Mouse (Mus musculus) hindbrain, embryonic 11.5 days (tissue): ENCODE measurements around the gene Pde10a. TPM values are rescaled to one million over a fixed set of nuclear protein-coding genes. Genes with fewer than 3 reads are reported as not detected.

Source experiments
- ATAC-seq: fragments of 200-750 bp; cut with Nextera tagmentation; 2 replicates; pipeline ENCODE4 v1.8.0; 2017; ENCODE audit warnings: mild to moderate bottlenecking, moderate TSS enrichment, moderate library complexity; ENCODE audit not compliant: low FRiP score
- DNase-seq: peaks from one replicate; pipeline ENCODE4 v3.0.0-alpha.2; 2015; ENCODE audit warnings: low spot score
- H3K27ac ChIP-seq: fragments of 300-500 bp; sonication (generic); 2 replicates; pipeline ENCODE4 v1.5.1; 2014; ENCODE audit warnings: mild to moderate bottlenecking, low read depth, low read length
- H3K27me3 ChIP-seq: fragments of 300-500 bp; sonication (generic); 2 replicates; pipeline ENCODE4 v1.6.1; 2014; ENCODE audit warnings: mild to moderate bottlenecking, low read length, moderate library complexity, mixed read lengths; ENCODE audit not compliant: control insufficient read depth, insufficient read depth
- H3K36me3 ChIP-seq: fragments of 300-500 bp; sonication (generic); 2 replicates; pipeline ENCODE4 v1.6.1; 2014; ENCODE audit warnings: mild to moderate bottlenecking, low read length, moderate library complexity, mixed read lengths; ENCODE audit not compliant: control insufficient read depth, insufficient read depth
- H3K4me1 ChIP-seq: fragments of 300-500 bp; sonication (generic); replicated peaks from 2 replicates; pipeline ENCODE4 v1.6.1; 2014; ENCODE audit warnings: low read length, mixed read lengths; ENCODE audit not compliant: control insufficient read depth, insufficient read depth
- H3K4me2 ChIP-seq: fragments of 300-500 bp; sonication (generic); replicated peaks from 2 replicates; pipeline ENCODE4 v1.6.1; 2014; ENCODE audit warnings: mild to moderate bottlenecking, low read depth, low read length
- H3K4me3 ChIP-seq: fragments of 300-500 bp; sonication (generic); 2 replicates; pipeline ENCODE4 v1.5.1; 2014; ENCODE audit warnings: low read depth, low read length
- H3K9ac ChIP-seq: fragments of 300-500 bp; sonication (generic); 2 replicates; pipeline ENCODE4 v1.6.1; 2014; ENCODE audit warnings: low read depth, low read length
- H3K9me3 ChIP-seq: fragments of 300-500 bp; sonication (generic); 2 replicates; pipeline ENCODE4 v1.6.1; 2016; ENCODE audit warnings: low read length; ENCODE audit not compliant: control insufficient read depth
- WGBS: fragments of 180-500 bp; shearing (Covaris S2); extraction: QIAGEN DNeasy Blood & Tissue Kit; methylation state at CpG from one replicate; pipeline ENCODE4 v1.1.7; 2014; 5-methylcytosine and 5-hydroxymethylcytosine counted together
- polyA plus RNA-seq: library from polyadenylated mRNA; unstranded; fragments of >200 nt; fragmentation: Nextera tagmentation; extraction: Ambion mirVana; gene quantifications from 2 replicates; pipeline ENCODE4 v1.2.1, GENCODE M21; 2014

Gene Pde10a
- polyA plus RNA-seq, 1 experiment from 2014 or later = 7.6 TPM

- H3K4me2 ChIP-seq = peak overlapping the region; percentile 32
- DNase-seq (peak; percentile 94), ATAC-seq (peak; percentile 92)
- under 1% methylated on average over 16 of the region's 16 CpGs for WGBS
- no peaks in the 10 kb centered on the region for H3K36me3 ChIP-seq
- H3K4me3 ChIP-seq = 0 out of 2 replicates have a peak overlapping the region, but pooled peaks have one; percentile 10
- H3K27me3 ChIP-seq = peaks cover 11% of the 10 kb centered on the region
- peak overlapping the region; percentile 53 for H3K27ac ChIP-seq
- H3K9me3 ChIP-seq = no peaks in the 10 kb centered on the region
- peak overlapping the region; percentile 42; the same call in 1 of the 2 replicates for H3K9ac ChIP-seq
- peaks cover 8% of the 10 kb centered on the region for H3K4me1 ChIP-seq
These were observed 16.6 kb upstream of the Pde10a start for GRCm38 (mm10) chr17:8508305-8509141.

- Histone ChIP-seq H3K9me3 (no peaks in the 10 kb centered on the region), H3K4me2 (no peak overlapping the region), H3K36me3 (no peaks in the 10 kb centered on the region), H3K4me1 (no peaks in the 10 kb centered on the region), H3K4me3 (no peak overlapping the region), H3K27me3 (peaks cover 2% of the 10 kb centered on the region; the same call in 1 of the 2 replicates), H3K27ac (no peak overlapping the region), H3K9ac (no peak overlapping the region)
- 83% methylated on average over 6 of the region's 6 CpGs for WGBS
- no peak for DNase-seq
- no peak for ATAC-seq
These were observed 9.2 kb upstream of the Pde10a start for GRCm38 (mm10) chr17:8516006-8516405.

GRCm38 (mm10) chr17:8523986-8524385 is 1.2 kb upstream of the Pde10a start:
- H3K27ac ChIP-seq = no peak overlapping the region
- H3K9me3 ChIP-seq = no peaks in the 10 kb centered on the region
- H3K4me3 ChIP-seq = peak overlapping the region; percentile 51
- peak overlapping the region; percentile 68 for H3K9ac ChIP-seq
- H3K4me1 ChIP-seq = peaks cover 6% of the 10 kb centered on the region
- peak; percentile 30; the same call in 1 of the 2 replicates for ATAC-seq
- H3K27me3 ChIP-seq = peaks cover 26% of the 10 kb centered on the region
- H3K36me3 ChIP-seq = no peaks in the 10 kb centered on the region
- DNase-seq = no peak
- WGBS = 24% methylated on average over 3 of the region's 3 CpGs
- H3K4me2 ChIP-seq = peak overlapping the region; percentile 92

- H3K36me3 ChIP-seq = no peaks in the 10 kb centered on the region
- DNase-seq = peak; percentile 81
- 2% methylated on average over 34 of the region's 45 CpGs for WGBS
These were observed 596 bp upstream of the Pde10a start for GRCm38 (mm10) chr17:8524387-8525165.

GRCm38 (mm10) chr17:8525971-8526740 is 984 bp downstream of the Pde10a start:
- DNase-seq = peak; percentile 46
- H3K4me2 ChIP-seq = peak overlapping the region; percentile 33; the same call in 1 of the 2 replicates
- peaks cover 6% of the 10 kb centered on the region for H3K4me1 ChIP-seq
- no peak for ATAC-seq
- no peaks in the 10 kb centered on the region for H3K9me3 ChIP-seq
- H3K27me3 ChIP-seq = peaks cover 26% of the 10 kb centered on the region
- WGBS = 6% methylated on average over 21 of the region's 21 CpGs
- H3K27ac ChIP-seq = no peak overlapping the region
- H3K36me3 ChIP-seq = no peaks in the 10 kb centered on the region
- no peak overlapping the region for H3K9ac ChIP-seq
- H3K4me3 ChIP-seq = peak overlapping the region; percentile 17; the same call in 1 of the 2 replicates

More at GRCm38 (mm10) chr17:8524387-8525165, 596 bp upstream of the Pde10a start:
- Histone ChIP-seq H3K9ac (peak overlapping the region; percentile 68), H3K4me2 (peak overlapping the region; percentile 92), H3K27ac (no peak overlapping the region), H3K27me3 (peaks cover 26% of the 10 kb centered on the region), H3K4me1 (peaks cover 6% of the 10 kb centered on the region), H3K9me3 (no peaks in the 10 kb centered on the region), H3K4me3 (peak overlapping the region; percentile 51)
- peak; percentile 91 for ATAC-seq

- Histone ChIP-seq H3K9ac (no peak overlapping the region), H3K27ac (no peak overlapping the region), H3K4me2 (no peak overlapping the region), H3K27me3 (peaks cover 26% of the 10 kb centered on the region), H3K4me1 (peaks cover 6% of the 10 kb centered on the region), H3K4me3 (no peak overlapping the region), H3K36me3 (no peaks in the 10 kb centered on the region), H3K9me3 (no peaks in the 10 kb centered on the region)
- ATAC-seq = no peak
- 16% methylated on average over 9 of the region's 9 CpGs for WGBS
- no peak for DNase-seq
These were observed 1.7 kb downstream of the Pde10a start for GRCm38 (mm10) chr17:8526815-8527261.

GRCm38 (mm10) chr17:8528641-8529040 is 3.5 kb downstream of the Pde10a start:
- Histone ChIP-seq H3K27ac (no peak overlapping the region), H3K4me2 (no peak overlapping the region), H3K9me3 (no peaks in the 10 kb centered on the region), H3K27me3 (peaks cover 23% of the 10 kb centered on the region), H3K4me1 (peaks cover 6% of the 10 kb centered on the region), H3K36me3 (no peaks in the 10 kb centered on the region), H3K9ac (no peak overlapping the region), H3K4me3 (no peak overlapping the region)
- ATAC-seq (no peak), DNase-seq (no peak)
- WGBS = 76% methylated on average over 3 of the region's 3 CpGs

- no peak for DNase-seq
- Histone ChIP-seq H3K9me3 (no peaks in the 10 kb centered on the region), H3K27ac (no peak overlapping the region), H3K9ac (no peak overlapping the region), H3K4me1 (no peaks in the 10 kb centered on the region), H3K4me3 (no peak overlapping the region), H3K36me3 (no peaks in the 10 kb centered on the region), H3K4me2 (no peak overlapping the region), H3K27me3 (no peaks in the 10 kb centered on the region; the same call in 1 of the 2 replicates)
- WGBS = 66% methylated on average over 4 of the region's 4 CpGs
- no peak for ATAC-seq
These were observed 7.4 kb downstream of the Pde10a start for GRCm38 (mm10) chr17:8532609-8533008.
